ENCODE assay signal across 8 mouse cellular contexts in the genomic region with DNA sequence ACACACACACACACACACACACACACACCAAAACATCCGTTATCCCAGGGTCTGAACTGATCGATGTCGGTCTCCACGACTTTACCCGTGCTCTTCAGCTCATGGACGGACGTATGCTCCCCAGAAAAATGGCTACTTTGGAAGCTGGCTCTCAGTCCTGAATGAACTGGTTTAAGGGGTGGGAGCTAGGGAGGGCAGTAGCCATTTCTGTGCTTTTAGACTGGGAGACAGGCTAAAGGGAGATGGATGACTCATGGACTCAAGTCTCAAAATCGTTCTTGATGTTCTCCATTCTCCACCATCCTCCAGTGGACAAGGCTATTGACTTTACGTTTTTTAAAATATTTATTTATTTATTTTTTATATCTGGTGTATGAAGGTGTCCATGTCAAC. TPM values are rescaled to one million over a fixed set of nuclear protein-coding genes. Genes with fewer than 3 reads are reported as not detected.
A peak's percentile ranks its signal among the peaks of the same experiment; 100 is the strongest.
DNase-seq lines count a peak whose midpoint lies in the region; ATAC-seq lines count a peak whose summit lies in the region.

No protein-coding gene starts in this region.

- H3K9me3 ChIP-seq in embryonic facial prominence, embryonic 14.5 days (ENCODE audit: control insufficient read depth, low read length), result no peaks in the 10 kb centered on the region
- H3K9me3 ChIP-seq in limb, embryonic 13.5 days, result no peaks in the 10 kb centered on the region

- 0 out of 2 replicates have a peak, but pooled peaks cover 6% of the 10 kb centered on the region for H3K4me1 ChIP-seq in embryonic facial prominence, embryonic 14.5 days (ENCODE audit: control insufficient read depth, insufficient read depth, low read length)
- peaks cover 26% of the 10 kb centered on the region for H3K4me1 ChIP-seq in limb, embryonic 13.5 days

- ATAC-seq in embryonic facial prominence, embryonic 14.5 days (ENCODE audit: low read depth), result no peak
- ATAC-seq in limb, embryonic 13.5 days (ENCODE audit: low FRiP score, low read depth), result no peak
- ATAC-seq in inflammation-experienced regulatory T-cells, adult 6 months, result no peak

- WGBS in embryonic facial prominence, embryonic 14.5 days, result 21% methylated on average over 9 of the region's 9 CpGs
- WGBS in limb, embryonic 13.5 days, result 23% methylated on average over 9 of the region's 9 CpGs

- peaks cover 59% of the 10 kb centered on the region for H3K27me3 ChIP-seq in embryonic facial prominence, embryonic 14.5 days (replicated peaks; ENCODE audit: control insufficient read depth, insufficient read depth, low read length)
- peaks cover 88% of the 10 kb centered on the region for H3K27me3 ChIP-seq in limb, embryonic 13.5 days

- H3K4me2 ChIP-seq in embryonic facial prominence, embryonic 14.5 days (ENCODE audit: low read depth, low read length), result peak overlapping the region; percentile 98
- H3K4me2 ChIP-seq in limb, embryonic 13.5 days (replicated peaks), result peak overlapping the region; percentile 100

- H3K9ac ChIP-seq in embryonic facial prominence, embryonic 14.5 days (ENCODE audit: low read depth, low read length), result no peak overlapping the region
- no peak overlapping the region for H3K9ac ChIP-seq in limb, embryonic 13.5 days

- H3K27ac ChIP-seq in embryonic facial prominence, embryonic 14.5 days (replicated peaks; ENCODE audit: low read depth, low read length), result no peak overlapping the region
- H3K27ac ChIP-seq in limb, embryonic 13.5 days, result no peak overlapping the region

- peak; percentile 44 for DNase-seq in embryo, embryonic 10.5 days (ENCODE audit: low spot score)
- DNase-seq in embryo, embryonic 9.5 days (ENCODE audit: extremely low spot score), result no peak
- DNase-seq in A20 (ENCODE audit: low read depth, low spot score), result peak; percentile 20
- no peak for DNase-seq in embryonic facial prominence, embryonic 14.5 days (ENCODE audit: low spot score)
- DNase-seq in layer of hippocampus, adult 9-10 months (ENCODE audit: low spot score), result no peak
- DNase-seq in natural killer cell, adult 2 months (ENCODE audit: low spot score in 2 of 2), result no peak

- peak overlapping the region; percentile 52 for H3K4me3 ChIP-seq in embryonic facial prominence, embryonic 14.5 days (ENCODE audit: low read depth, low read length)
- peak overlapping the region; percentile 56 for H3K4me3 ChIP-seq in limb, embryonic 13.5 days

- H3K36me3 ChIP-seq in embryonic facial prominence, embryonic 14.5 days (ENCODE audit: control insufficient read depth, insufficient read depth, low read length), result no peaks in the 10 kb centered on the region
- no peaks in the 10 kb centered on the region for H3K36me3 ChIP-seq in limb, embryonic 13.5 days

RNA-seq across cellular contexts. Expression of a gene that starts 0.9 kb away (rescaled TPM):
- 3.2 and 4.4 TPM in 2 replicates for polyA plus RNA-seq in embryonic facial prominence, embryonic 14.5 days (2014; fragmentation: Nextera tagmentation; extraction: Ambion mirVana)
- 2.8 and 3.2 TPM in 2 replicates for polyA plus RNA-seq in limb, embryonic 13.5 days (2015; fragmentation: Nextera tagmentation; extraction: Ambion mirVana)
- 1 to 10 TPM in 1 of 3 experiments, under 1 TPM in 2; 0.55 to 1.1 (median 0.70) TPM for polyA plus RNA-seq in inflammation-experienced regulatory T-cells, adult 6 months (2017; shearing (Covaris generic))

RNA-seq across cellular contexts. Expression of a gene that starts 22.6 kb away (rescaled TPM):
- 1.0 and 1.1 TPM in 2 replicates for polyA plus RNA-seq in embryonic facial prominence, embryonic 14.5 days (2014; fragmentation: Nextera tagmentation; extraction: Ambion mirVana)
- polyA plus RNA-seq in limb, embryonic 13.5 days (2015; fragmentation: Nextera tagmentation; extraction: Ambion mirVana), result not detected in 2 replicates
- not detected for polyA plus RNA-seq in inflammation-experienced regulatory T-cells, adult 6 months (2017; shearing (Covaris generic))

RNA-seq across cellular contexts. Expression of a gene that starts 37.1 kb away (rescaled TPM):
- polyA plus RNA-seq in embryonic facial prominence, embryonic 14.5 days (2014; fragmentation: Nextera tagmentation; extraction: Ambion mirVana), result 1,802 and 1,879 TPM in 2 replicates
- polyA plus RNA-seq in limb, embryonic 13.5 days (2015; fragmentation: Nextera tagmentation; extraction: Ambion mirVana), result 1,631 and 1,669 TPM in 2 replicates
- polyA plus RNA-seq in inflammation-experienced regulatory T-cells, adult 6 months (2017; shearing (Covaris generic)), result 1,000 to 10,000 TPM; 1,938 to 3,125 (median 2,500) TPM

RNA-seq across cellular contexts. Expression of a gene that starts 40.7 kb away (rescaled TPM):
- polyA plus RNA-seq in embryonic facial prominence, embryonic 14.5 days (2014; fragmentation: Nextera tagmentation; extraction: Ambion mirVana), result 107 and 116 TPM in 2 replicates
- polyA plus RNA-seq in limb, embryonic 13.5 days (2015; fragmentation: Nextera tagmentation; extraction: Ambion mirVana), result 62.7 and 73.6 TPM in 2 replicates
- polyA plus RNA-seq in inflammation-experienced regulatory T-cells, adult 6 months (2017; shearing (Covaris generic)), result 1 to 10 TPM in 1 of 3 experiments, under 1 TPM in 1, not detected in 1; 0.36 to 1.4 TPM

RNA-seq across cellular contexts. Expression of a gene that starts 57.8 kb away (rescaled TPM):
- 92.8 and 100 TPM in 2 replicates for polyA plus RNA-seq in embryonic facial prominence, embryonic 14.5 days (2014; fragmentation: Nextera tagmentation; extraction: Ambion mirVana)
- polyA plus RNA-seq in limb, embryonic 13.5 days (2015; fragmentation: Nextera tagmentation; extraction: Ambion mirVana), result 77.1 and 81.9 TPM in 2 replicates
- polyA plus RNA-seq in inflammation-experienced regulatory T-cells, adult 6 months (2017; shearing (Covaris generic)), result under 1 TPM in 1 of 3 experiments, not detected in 2; 0.92 TPM

Comparison
In these comparisons a context has a peak if more than half of its experiments do, and no peak if none do; other contexts are left out.
1. DNase-seq: peak in embryo, embryonic 10.5 days (single experiment) and A20 (single experiment); none in embryo, embryonic 9.5 days (single experiment), embryonic facial prominence, embryonic 14.5 days (single experiment), layer of hippocampus, adult 9-10 months (single experiment) and natural killer cell, adult 2 months (0 of 2).